Mouse (Mus musculus) mammary gland, adult 2 months (tissue): ENCODE results near the gene Dchs2. TPM values are rescaled to one million over a fixed set of nuclear protein-coding genes. Genes with fewer than 3 reads are reported as not detected.

Experiments used
- polyA plus RNA-seq: library from polyadenylated mRNA; depleted of rRNA; stranded (reverse); fragments of >200 nt; gene quantifications from 2 replicates; pipeline ENCODE4 v1.2.3, GENCODE M21; 2012; ENCODE audit warnings: low replicate concordance; rRNA removed

Gene Dchs2
- polyA plus RNA-seq = 0.76 and 0.81 TPM in 2 replicates

DNA sequence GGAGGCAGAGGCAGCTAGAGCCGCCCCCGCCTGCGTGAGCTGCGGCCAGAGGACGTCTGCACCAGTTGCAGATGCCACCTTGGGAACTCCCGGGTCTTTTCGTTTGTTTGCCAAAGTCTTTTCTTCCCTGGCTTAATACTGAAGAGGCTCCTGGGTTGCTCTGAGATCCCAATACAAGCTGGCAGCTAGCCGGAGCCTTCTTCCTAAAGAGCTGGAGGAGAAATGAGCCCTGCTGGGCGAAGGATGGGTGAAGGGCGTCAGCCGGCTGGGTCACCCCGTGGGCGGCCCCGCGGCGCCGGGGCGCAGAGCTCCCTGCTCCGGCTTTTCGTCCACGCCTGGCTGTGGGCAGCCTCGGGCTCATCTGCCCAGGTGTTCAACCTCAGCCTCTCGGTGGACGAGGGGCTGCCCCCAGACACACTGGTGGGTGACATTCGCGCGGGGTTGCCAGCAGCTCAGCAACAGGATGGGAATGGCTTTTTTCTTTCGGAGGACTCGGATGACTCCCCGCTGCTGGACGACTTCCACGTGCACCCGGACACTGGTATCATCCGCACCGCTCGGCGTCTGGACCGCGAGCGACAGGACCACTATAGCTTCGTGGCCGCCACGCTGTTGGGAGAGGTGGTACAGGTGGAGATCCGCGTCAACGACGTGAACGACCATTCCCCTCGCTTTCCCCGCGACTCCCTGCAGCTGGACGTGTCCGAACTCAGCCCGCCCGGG lies at the start of gene Dchs2:
Gene Dchs2, plus strand, starts transcription at position 223 of the 723 bp plus-strand sequence.

Other genes with a start within 250 kb of the Dchs2 start
- 0.24 and 0.57 TPM in 2 replicates for gene Lrat, start 224.0 kb upstream of the Dchs2 start, polyA plus RNA-seq
- gene Fgg, start 120.2 kb upstream of the Dchs2 start, polyA plus RNA-seq = 10.7 and 14.0 TPM in 2 replicates
- 1.5 TPM in 1 of 2 replicates, not detected in the other for gene Fga, start 101.9 kb upstream of the Dchs2 start, polyA plus RNA-seq
- 2.1 and 2.4 TPM in 2 replicates for gene Fgb, start 78.1 kb upstream of the Dchs2 start, polyA plus RNA-seq
- 27.8 and 46.4 TPM in 2 replicates for gene Plrg1, start 72.4 kb upstream of the Dchs2 start, polyA plus RNA-seq